Comparison of ENCODE assay signal across 7 mouse cellular contexts in the genomic region with DNA sequence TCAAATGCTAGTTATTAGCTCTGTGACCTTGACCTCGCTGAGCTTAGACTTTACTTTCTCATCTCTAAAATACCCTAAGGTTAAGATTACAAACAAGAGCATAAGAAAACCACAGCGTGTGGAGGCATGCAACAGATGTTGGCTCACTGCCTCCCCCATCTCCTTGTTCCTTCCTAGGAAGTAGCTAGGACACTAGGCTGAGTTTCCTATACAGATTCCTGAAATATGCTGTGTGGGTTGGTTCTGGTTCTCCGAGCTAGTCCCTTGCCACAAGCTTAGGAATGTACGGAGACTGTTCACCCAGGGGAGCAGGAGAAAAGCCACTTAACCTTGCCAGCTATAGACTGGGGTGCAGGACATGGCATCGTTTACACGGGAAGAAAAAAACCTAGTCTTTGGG.
"Had no signal": no experiment of that assay in that cellular context is flagged by ENCODE, and none has a peak within 500 bp of the region (broad histone marks: within the 10 kb centered on the region; RNA-seq: fewer than 3 reads in every experiment).

No protein-coding gene starts in this region.

- H3K9me3 ChIP-seq: limb, embryonic 10.5 days; liver, embryonic 13.5 days; midbrain, embryonic 12.5 days had no signal

- H3K27ac ChIP-seq: limb, embryonic 10.5 days; liver, embryonic 13.5 days; midbrain, embryonic 12.5 days; stomach, postnatal 0 days had no signal

- H3K9ac ChIP-seq: liver, embryonic 13.5 days; midbrain, embryonic 12.5 days had no signal

- H3K4me3 ChIP-seq: limb, embryonic 10.5 days; liver, embryonic 13.5 days; midbrain, embryonic 12.5 days had no signal

- DNase-seq: kidney, postnatal 36 days; liver, embryonic 13.5 days; lung, adult 18-20 months; thymus, postnatal 4 days had no signal

- H3K4me1 ChIP-seq: liver, embryonic 13.5 days; midbrain, embryonic 12.5 days had no signal

- H3K4me2 ChIP-seq: liver, embryonic 13.5 days; midbrain, embryonic 12.5 days had no signal

- H3K27me3 ChIP-seq: liver, embryonic 13.5 days; midbrain, embryonic 12.5 days had no signal
